Mouse (Mus musculus) spleen, adult 2 months (tissue): ENCODE data around the gene Fam25c.

ENCODE experiments used
- CTCF ChIP-seq: fragments of 200-500 bp; IDR thresholded peaks from 2 replicates; pipeline ENCODE4 v1.5.1; 2011; ENCODE audit warnings: mild to moderate bottlenecking, inconsistent platforms; ENCODE audit not compliant: insufficient read depth, insufficient read length, insufficient replicate concordance; ENCODE audit errors: extremely low read depth
- POLR2A ChIP-seq: fragments of 200-500 bp; IDR thresholded peaks from 2 replicates; pipeline ENCODE4 v1.6.1; 2011; ENCODE audit warnings: low read depth, low read length, inconsistent platforms

GRCm38 (mm10) chr14:34318113-34318512 is 37.1 kb downstream of the Fam25c start:
- TF ChIP-seq CTCF: no peak
- TF ChIP-seq POLR2A: no peak
